Mouse (Mus musculus) kidney, adult 18-20 months (tissue): ENCODE data around the gene Eci3.

Experiments used
- DNase-seq: peaks from one replicate; pipeline ENCODE4 v3.0.0; 2021

Eci3 gene

DNA sequence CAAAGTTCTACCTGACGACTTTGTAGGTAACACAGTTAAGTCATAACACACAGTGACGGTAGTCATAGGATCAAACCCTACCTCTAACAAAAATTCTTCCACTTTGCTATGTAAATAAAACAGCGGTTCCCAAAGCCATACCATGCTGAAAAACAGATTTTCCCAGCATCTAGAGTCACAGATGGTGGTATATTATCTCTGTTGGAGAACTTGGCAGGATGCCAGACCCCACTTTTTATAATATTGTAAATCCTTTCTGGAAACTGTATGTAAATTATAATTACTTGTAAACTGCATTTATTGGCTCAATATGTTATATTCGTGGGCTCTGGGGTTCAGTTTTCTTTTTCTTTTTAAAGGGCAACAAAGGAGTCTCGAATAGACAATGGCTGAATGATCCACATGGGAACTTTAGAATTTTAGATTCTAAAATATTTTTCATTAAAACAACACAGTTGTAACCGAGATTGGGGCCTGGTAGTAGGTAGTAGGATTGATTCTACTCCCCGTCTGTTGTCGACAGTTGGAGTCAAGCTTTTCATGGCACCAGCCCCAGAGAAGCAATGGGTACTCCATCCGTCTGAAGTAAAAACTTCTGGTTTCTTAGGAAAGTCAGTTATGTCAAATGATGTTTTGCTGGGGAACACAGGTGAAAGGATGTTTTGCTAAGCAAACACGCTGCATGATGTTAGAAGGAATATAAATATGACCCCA, 28.5 kb downstream of the Eci3 start:
- no peak for DNase-seq

DNA sequence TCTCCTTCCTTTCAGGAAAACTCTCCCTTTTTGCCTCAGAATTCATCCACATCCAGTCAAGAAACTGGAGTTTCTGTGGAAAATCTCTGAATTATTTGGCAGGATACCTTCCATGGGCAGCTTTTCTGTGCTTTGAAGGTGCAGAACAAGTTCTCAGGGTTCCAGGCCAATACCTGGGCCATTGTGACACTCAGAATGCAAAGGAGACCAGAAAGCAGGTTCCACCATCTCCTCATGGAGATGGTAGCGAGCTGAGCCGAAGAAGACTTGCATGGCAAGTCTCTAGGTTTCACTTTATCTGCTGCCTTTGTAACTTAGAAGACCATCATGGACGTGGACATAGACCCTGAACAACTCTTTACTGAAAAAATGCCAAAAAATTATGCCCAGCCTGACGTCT, 39.4 kb downstream of the Eci3 start, which contains the start of the genes Fam217a and 4933417A18Rik:
Gene Fam217a, minus strand, starts transcription at position 101 of the 400 bp plus-strand sequence.
Gene 4933417A18Rik, plus strand, starts transcription at position 200 of the 400 bp plus-strand sequence.
- DNase-seq, result no peak

DNA sequence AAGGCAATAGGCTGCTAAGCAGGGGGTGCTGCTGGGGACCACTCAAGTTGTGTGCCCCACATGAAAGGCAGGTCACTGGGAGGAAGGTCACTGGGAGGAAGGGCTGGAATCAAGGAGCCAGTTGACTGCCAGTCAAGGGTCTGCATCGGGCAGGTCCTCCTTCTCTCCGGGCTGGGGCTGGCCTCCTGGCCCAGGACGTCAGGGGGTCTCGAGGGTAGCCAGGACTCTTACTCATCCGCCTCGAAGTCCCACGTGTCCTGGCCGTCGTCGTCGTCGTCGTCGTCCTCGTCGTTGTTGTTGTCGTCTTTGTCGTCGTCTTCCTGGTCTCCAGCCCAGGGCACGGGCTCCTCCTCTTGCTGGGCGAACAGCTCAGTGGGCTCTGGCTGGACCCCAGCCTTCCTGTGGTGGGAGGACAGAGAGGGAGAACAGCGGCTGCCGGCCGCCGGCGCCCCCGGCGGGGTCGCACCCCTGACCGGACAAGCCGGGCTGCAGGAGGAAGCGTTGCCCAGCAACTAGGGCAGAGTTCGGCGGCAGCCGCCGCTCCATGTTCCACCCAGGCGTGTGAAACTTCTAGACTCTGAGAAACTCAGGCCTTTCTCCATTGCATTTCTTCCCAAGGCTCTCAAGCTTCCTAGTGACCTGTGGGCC, 47.0 kb downstream of the Eci3 start:
- peak; percentile 23 for DNase-seq

- no peak for DNase-seq
Observed at GRCm38 (mm10) chr13:34914614-34915013, 49.0 kb downstream of the Eci3 start.
